Mouse (Mus musculus) E14TG2a.4 (cell line): ENCODE results near the gene Emg1.

ENCODE experiments used
- CTCF ChIP-seq: conservative IDR thresholded peaks from 2 replicates; pipeline ENCODE4 v1.5.1; 2014; ENCODE audit warnings: low read length
- NANOG ChIP-seq: IDR thresholded peaks from 2 replicates; pipeline ENCODE4 v1.6.1; 2014; ENCODE audit warnings: borderline replicate concordance, low read length, mixed read lengths
- POU5F1 ChIP-seq: IDR thresholded peaks from 2 replicates; pipeline ENCODE4 v1.6.1; 2014; ENCODE audit warnings: low read length, borderline replicate concordance

DNA sequence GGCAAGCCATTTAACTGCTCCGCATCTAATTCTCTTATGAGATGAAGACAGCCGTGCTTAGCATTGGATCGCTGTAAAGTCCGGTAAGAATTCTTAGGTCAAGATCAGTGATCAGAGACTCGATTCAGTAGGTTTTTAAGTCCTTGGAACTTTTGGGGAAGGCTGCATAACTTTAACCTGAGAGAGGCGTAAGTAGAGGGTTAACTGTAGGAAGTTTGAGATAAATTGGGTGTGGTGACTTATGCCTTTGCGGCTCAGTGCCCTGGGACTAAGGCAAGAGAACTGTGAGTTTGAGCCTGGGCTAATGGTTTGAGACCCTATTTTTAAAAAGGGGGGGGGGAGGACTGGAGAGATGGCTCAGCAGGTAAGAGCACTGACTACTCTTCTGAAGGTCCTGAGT lies 47.7 kb downstream of the Emg1 start:
- no peak for TF ChIP-seq CTCF
- no peak for TF ChIP-seq NANOG
- no peak for TF ChIP-seq POU5F1
